Mouse (Mus musculus): ENCODE measurements around the gene Herc1. TPM values are rescaled to one million over a fixed set of nuclear protein-coding genes. Genes with fewer than 3 reads are reported as not detected.

The Herc1 gene
- polyA plus RNA-seq, 1 experiment from 2014 or later: 22.3 TPM

DNA sequence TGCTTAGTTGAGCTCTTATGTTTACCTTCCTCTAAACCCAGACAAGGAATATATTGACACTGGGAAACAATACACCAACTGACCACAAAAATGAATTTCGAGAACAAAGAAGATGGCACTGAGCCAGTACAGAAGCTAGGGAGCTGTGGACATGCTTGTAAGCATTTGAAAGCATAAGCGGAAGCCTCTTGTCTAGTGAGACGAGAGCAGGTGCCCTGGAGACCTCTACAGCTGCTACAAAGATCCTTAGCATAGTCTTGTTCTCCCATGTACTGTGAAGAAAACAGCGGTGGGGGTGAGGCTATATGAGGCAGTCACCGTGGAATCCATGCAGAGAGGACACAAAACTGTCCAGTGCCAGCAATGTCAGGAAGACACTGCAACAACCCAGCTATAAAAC, 168.7 kb downstream of the Herc1 start:
- no peak overlapping the region for H3K4me3 ChIP-seq
- H3K9me3 ChIP-seq: no peaks in the 10 kb centered on the region
- H3K27ac ChIP-seq: no peak overlapping the region
- DNase-seq (ENCODE audit: low spot score): no peak
- 86% methylated on average over 5 of the region's 5 CpGs for whole genome bisulfite sequencing
- H3K27me3 ChIP-seq (ENCODE audit: insufficient read depth, poor library complexity, severe bottlenecking): no peaks in the 10 kb centered on the region
- H3K36me3 ChIP-seq: peaks cover 78% of the 10 kb centered on the region
- peaks cover 12% of the 10 kb centered on the region; the same call in 1 of the 2 replicates for H3K4me1 ChIP-seq

DNA sequence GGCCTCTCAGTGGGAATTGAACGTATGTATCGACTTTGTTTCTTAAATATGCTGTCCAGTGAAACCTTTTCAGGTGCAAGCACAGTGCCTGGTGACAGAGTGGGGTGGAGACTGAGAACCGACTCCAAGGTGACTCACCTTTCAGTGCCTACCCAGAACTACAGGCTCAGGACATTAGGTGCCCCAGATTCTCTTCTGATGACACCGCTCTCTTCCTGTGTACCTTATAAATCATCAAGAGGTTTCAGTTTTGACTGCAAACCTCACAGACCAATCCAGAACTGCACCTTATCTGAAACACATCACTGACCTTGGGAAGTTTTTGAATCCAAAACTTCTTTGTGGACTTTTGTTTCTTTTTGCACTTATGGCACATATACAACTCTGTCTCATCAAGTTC, 170.0 kb downstream of the Herc1 start:
- Histone ChIP-seq H3K36me3 (peaks cover 79% of the 10 kb centered on the region), H3K27ac (no peak overlapping the region)

DNA sequence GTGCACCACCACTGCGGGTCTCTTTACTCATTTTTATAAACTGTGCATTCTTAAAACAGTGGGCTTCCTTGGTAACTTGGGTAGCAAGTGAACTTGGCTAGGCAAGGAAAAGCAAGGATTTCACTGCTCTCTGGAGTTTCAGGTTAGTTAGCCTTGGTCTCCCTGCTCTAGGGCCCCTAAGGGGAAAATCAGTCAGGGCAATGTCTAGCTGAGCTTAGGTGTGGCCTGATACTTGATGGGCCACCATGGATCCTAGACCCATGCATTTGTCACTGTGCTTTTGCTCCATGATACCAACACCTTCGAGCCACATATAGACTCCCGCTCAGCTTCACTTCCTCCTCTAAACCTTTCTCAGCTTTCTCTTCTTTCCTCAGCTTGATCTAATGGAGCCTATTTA, 171.3 kb downstream of the Herc1 start:
- no peak for DNase-seq (ENCODE audit: low spot score)
- Histone ChIP-seq H3K9me3 (no peaks in the 10 kb centered on the region), H3K4me1 (no peaks in the 10 kb centered on the region), H3K36me3 (peaks cover 82% of the 10 kb centered on the region), H3K4me3 (no peak overlapping the region), H3K27me3 (ENCODE audit: insufficient read depth, poor library complexity, severe bottlenecking) (no peaks in the 10 kb centered on the region), H3K27ac (no peak overlapping the region)
- WGBS: 89% methylated on average over 3 of the region's 3 CpGs

More for the DNA sequence above, 170.0 kb downstream of the Herc1 start:
- H3K4me1 ChIP-seq: peaks cover 6% of the 10 kb centered on the region; the same call in 1 of the 2 replicates
- WGBS: 94% methylated on average over 4 of the region's 4 CpGs
- no peak overlapping the region for H3K4me3 ChIP-seq
- no peaks in the 10 kb centered on the region for H3K27me3 ChIP-seq (ENCODE audit: insufficient read depth, poor library complexity, severe bottlenecking)
- no peak for DNase-seq (ENCODE audit: low spot score)
- no peaks in the 10 kb centered on the region for H3K9me3 ChIP-seq

DNA sequence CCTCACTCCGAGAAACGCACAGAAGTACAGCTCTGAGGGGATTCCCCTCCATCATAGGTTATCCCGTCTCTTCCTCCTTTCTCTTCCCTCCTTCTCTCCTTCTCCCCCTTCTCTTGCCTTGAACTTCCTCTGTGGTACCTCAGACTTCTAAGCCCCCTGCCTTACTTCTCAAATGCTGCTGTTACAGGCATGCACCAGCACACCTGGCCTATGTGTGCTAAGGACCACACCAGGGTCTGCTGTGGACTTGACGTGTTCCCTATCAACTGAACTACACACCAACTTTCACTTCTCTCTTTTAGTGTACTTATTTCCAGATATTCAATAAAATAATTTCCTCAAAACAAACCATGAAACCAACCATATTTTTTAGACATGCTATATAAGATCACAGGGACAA, 192.5 kb downstream of the Herc1 start:
- Histone ChIP-seq H3K9me3 (no peaks in the 10 kb centered on the region), H3K36me3 (peaks cover 81% of the 10 kb centered on the region), H3K4me1 (no peaks in the 10 kb centered on the region), H3K27ac (no peak overlapping the region), H3K27me3 (ENCODE audit: insufficient read depth, poor library complexity, severe bottlenecking) (no peaks in the 10 kb centered on the region), H3K4me3 (no peak overlapping the region)
- DNase-seq (ENCODE audit: low spot score): no peak
- 89% methylated on average over 4 of the region's 4 CpGs for WGBS

Other genes starting within 250 kb of the Herc1 start
- gene Snx1, start 223.9 kb upstream of the Herc1 start, polyA plus RNA-seq (2016; fragmentation: Nextera tagmentation; extraction: Ambion mirVana): 81.9 and 101 TPM in 2 replicates
- gene Ciao2a, start 223.8 kb upstream of the Herc1 start, polyA plus RNA-seq (2016; fragmentation: Nextera tagmentation; extraction: Ambion mirVana): 174 TPM in 2 replicates
- gene Dapk2, start 192.2 kb upstream of the Herc1 start, polyA plus RNA-seq (2016; fragmentation: Nextera tagmentation; extraction: Ambion mirVana): 7.8 and 8.5 TPM in 2 replicates
- 38.9 and 70.4 TPM in 2 replicates for gene Fbxl22, start 164.1 kb downstream of the Herc1 start, polyA plus RNA-seq (2016; fragmentation: Nextera tagmentation; extraction: Ambion mirVana)
- 46.7 TPM in 2 replicates for gene Usp3, start 242.7 kb downstream of the Herc1 start, polyA plus RNA-seq (2016; fragmentation: Nextera tagmentation; extraction: Ambion mirVana)

Data from heart, embryonic 10.5 days (tissue).